Mouse (Mus musculus): ENCODE measurements around the gene Tmem254a. TPM values are rescaled to one million over a fixed set of nuclear protein-coding genes. Genes with fewer than 3 reads are reported as not detected.
"Not testable (repeated sequence)": the region's sequence is repeated elsewhere in the genome, so short reads cannot be mapped to it uniquely, and the experiment has no call there.

The Tmem254a gene
- 2.9 and 5.1 TPM in 2 replicates for polyA plus RNA-seq (2015; fragmentation: Nextera tagmentation; extraction: Ambion mirVana)

DNA sequence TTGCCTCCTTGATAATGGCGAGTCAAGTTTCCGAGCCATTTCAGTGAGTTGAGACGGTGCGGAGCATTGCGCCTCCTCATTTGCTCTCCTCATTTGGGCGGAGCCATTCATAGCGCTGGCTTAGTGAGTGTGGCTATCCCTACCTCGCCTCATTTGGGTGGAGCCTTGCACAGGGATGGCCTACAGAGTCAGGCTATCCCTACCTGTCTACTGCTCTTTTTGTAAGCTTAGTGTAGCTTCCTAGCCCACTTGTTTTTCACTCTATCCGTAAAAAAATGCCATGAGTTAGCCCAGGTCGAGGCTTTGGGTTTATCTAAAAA, at the start of gene Tmem254a:
Gene Tmem254a (minus strand): TSS at position 111 of the 320 bp plus-strand sequence.
- WGBS: no CpG with 5 or more reads among the region's 10 CpGs

DNA sequence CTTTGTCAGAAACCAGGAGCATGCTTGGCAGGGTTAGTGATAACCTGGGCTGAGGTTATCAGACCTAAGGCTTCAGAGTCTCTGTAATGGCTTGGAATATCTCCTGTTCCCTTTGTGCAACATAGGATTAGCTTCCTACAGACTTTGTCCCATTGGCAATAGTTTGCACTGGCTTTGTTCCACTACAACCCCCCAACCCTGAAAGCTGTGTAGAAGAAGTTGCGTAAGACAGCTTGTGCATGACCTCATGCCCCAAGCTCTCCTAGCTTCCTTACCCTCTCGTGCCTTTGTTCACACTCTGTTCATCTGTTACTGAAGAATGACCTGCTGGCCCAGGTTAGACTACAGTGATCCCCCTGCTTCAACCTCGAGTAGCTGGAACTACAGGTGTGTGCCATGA, 30.4 kb upstream of the Tmem254a start:
- not testable (repeated sequence) for H3K4me1 ChIP-seq; H3K36me3 ChIP-seq; H3K9ac ChIP-seq; H3K27me3 ChIP-seq; H3K9me3 ChIP-seq; H3K4me3 ChIP-seq; ATAC-seq (ENCODE audit: low FRiP score, low read depth); H3K4me2 ChIP-seq (replicated peaks); H3K27ac ChIP-seq
- no CpG with 5 or more reads among the region's 3 CpGs for WGBS

More for the DNA sequence above, at the start of gene Tmem254a:
- H3K36me3 ChIP-seq; H3K9me3 ChIP-seq; H3K4me2 ChIP-seq (replicated peaks); H3K4me3 ChIP-seq; H3K4me1 ChIP-seq; H3K9ac ChIP-seq; H3K27ac ChIP-seq; H3K27me3 ChIP-seq: not testable (repeated sequence)
- peak; percentile 54; the same call in 1 of the 2 replicates for ATAC-seq (ENCODE audit: low FRiP score, low read depth)

DNA sequence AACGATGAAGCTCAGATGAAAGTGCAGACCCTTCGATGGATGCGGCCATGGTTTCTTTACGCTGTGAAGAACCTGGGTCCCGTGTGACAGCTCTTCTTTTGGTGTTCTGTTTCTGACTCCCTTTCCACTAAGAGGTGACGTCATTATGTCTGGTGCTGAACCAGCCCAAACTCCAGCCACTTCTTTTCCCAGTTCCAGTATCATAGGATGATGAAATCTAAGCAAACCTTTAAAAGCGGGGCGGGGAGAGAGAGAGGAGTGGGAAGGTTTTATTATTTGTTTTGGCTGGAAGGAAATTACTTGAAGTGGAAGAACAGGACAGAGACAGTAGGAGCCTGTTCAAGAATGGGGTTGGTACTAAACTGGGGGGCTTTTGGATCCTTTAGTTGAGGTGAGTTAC, 10.5 kb upstream of the Tmem254a start, which contains the start of gene Cphx1:
Gene Cphx1 (plus strand): TSS at position 301 of the 400 bp plus-strand sequence.
- H3K4me3 ChIP-seq; ATAC-seq (ENCODE audit: low FRiP score, low read depth); H3K9me3 ChIP-seq; H3K9ac ChIP-seq; H3K27me3 ChIP-seq; H3K27ac ChIP-seq; H3K36me3 ChIP-seq; H3K4me1 ChIP-seq; H3K4me2 ChIP-seq (replicated peaks): not testable (repeated sequence)
- WGBS: no CpG with 5 or more reads among the region's 8 CpGs

DNA sequence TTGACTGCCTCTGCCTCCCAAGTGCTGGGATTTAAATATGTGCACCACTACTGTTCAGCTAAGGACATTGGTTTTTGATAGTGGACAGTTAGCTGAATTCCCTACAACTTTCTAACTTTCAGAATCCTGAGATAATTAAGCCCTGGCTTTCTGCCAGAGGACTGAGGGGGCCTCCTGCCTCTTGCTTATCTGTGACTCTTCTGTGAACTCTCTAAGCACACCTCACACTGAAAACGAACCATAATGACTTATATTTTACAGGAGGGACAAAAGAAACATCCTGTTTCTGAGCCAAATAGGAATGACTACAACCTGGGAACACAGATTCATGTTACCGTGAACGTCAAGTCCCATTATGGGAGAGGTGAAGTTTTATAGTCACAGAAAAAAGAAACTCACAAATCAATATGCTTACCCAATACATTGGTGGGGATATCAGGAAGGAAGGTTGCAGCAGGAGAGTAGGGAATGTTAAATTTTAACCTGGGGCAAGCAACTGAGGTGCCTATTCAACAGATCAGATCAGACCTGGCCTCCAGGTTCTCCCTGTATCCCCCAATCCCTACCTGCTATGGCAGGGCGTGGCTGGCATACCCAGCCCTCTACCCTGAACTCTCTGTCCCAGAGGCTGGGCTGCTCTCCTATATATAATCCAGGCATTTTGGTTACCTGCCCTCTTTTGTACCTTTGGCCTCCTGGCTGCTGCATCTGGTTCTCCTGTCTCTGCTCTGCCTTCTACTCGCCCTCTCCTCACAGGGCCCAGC, 9.6 kb upstream of the Tmem254a start:
- not testable (repeated sequence) for H3K9ac ChIP-seq; H3K27ac ChIP-seq; H3K27me3 ChIP-seq; H3K4me2 ChIP-seq (replicated peaks); ATAC-seq (ENCODE audit: low FRiP score, low read depth); H3K4me1 ChIP-seq; H3K36me3 ChIP-seq; H3K9me3 ChIP-seq; H3K4me3 ChIP-seq
- no CpG with 5 or more reads among the region's 5 CpGs for WGBS

DNA sequence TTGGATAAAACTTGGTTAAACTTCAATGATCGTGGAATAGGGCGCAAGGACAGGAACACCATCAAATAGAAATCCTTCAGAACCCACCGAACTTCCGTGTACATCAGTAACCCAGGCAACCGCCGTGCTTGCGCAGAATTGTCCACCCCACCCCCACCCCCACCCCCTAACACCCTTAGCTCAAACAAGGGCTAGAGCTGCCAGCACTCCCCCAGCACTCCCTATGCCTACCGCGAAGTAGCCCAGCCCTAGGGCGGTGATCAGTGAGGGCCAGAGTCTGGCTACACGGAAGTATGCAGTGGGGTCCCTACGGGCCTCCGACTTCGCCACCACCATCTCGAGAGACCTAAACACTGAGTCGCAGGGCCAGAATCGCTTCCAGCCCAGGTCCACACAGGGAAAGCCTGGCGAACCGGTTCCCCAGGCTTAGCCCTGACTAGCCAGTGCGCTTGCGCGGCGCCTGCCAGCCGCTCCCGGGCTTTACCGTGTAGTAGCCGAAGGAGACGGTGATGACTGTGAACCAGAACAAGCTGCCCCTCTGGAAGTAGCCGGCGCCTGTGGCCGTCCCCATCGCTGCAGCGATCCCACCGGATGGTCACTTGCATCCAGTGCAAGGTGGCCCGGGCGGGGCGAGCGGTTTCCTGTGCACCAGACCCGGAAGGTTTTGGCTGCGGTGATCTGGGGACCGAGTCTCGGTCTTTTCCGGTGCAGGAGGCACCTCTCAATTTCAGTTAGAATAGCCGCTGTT, 484 bp downstream of the Tmem254a start:
- peak; percentile 67; the same call in 1 of the 2 replicates for ATAC-seq (ENCODE audit: low FRiP score, low read depth)
- WGBS: no CpG with 5 or more reads among the region's 44 CpGs
- H3K27me3 ChIP-seq; H3K9ac ChIP-seq; H3K27ac ChIP-seq; H3K36me3 ChIP-seq; H3K9me3 ChIP-seq; H3K4me2 ChIP-seq (replicated peaks); H3K4me3 ChIP-seq; H3K4me1 ChIP-seq: not testable (repeated sequence)

DNA sequence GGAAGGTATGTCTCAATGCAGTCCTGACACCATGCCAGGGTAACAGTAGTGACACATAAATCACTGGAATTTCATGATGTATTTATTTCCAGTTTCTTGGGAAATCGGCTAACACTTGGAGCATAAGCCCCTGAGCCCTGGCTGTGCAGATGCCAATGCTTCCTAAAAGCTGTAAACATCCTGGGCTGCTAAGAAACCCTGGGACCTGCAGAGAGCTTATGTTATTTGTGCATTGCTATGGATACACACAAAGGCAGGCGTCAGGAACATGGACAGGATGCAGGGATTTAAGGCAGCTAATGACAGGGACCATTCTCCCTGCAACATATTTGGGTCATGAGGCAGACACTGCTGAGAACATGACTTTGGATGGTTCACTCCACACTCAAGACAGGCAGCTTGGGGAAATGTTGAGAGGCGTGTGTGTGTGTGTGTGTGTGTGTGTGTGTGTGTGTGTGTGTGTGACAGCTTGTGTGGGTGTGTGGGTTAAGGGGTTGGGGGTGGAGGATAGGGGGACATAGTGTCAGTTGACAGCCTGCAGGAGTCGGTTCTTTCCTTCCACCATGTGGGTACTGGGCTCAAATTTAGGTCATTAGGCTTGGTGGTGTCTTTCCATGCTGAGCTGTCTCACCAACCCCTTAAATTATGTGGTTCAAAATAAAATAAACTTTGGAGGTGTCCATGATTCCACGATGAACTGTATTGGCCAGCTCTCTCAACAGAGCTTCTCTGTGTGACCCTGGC, 8.9 kb downstream of the Tmem254a start:
- H3K36me3 ChIP-seq: not testable (repeated sequence)

DNA sequence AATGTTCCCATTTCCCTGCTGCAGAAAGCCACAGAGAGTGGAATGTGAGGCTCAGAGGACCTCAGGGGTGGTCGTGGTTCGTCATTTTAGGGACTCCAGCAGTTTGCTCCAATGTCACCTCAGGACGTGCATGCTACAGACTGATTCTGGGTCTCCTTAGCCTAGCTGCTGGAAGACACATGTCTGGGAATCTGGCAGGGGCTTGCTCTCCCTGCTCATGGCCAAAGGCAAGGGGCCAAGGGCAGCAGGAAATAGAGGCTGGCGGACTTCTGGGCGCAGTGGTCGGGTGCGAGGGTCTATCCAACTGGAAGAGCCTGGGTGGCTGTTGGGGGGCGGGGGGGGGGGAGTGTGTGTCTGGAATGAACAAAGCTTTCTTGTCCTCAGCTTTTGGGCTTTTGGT, 18.5 kb downstream of the Tmem254a start:
- H3K27me3 ChIP-seq; H3K4me1 ChIP-seq; ATAC-seq (ENCODE audit: low FRiP score, low read depth); H3K4me3 ChIP-seq; H3K9ac ChIP-seq; H3K4me2 ChIP-seq (replicated peaks); H3K27ac ChIP-seq; H3K9me3 ChIP-seq; H3K36me3 ChIP-seq: not testable (repeated sequence)
- no CpG with 5 or more reads among the region's 8 CpGs for WGBS

More for the DNA sequence above, 8.9 kb downstream of the Tmem254a start:
- H3K4me3 ChIP-seq; H3K27me3 ChIP-seq; H3K9ac ChIP-seq; H3K27ac ChIP-seq; ATAC-seq (ENCODE audit: low FRiP score, low read depth); H3K9me3 ChIP-seq; H3K4me2 ChIP-seq (replicated peaks); H3K4me1 ChIP-seq: not testable (repeated sequence)
- no CpG with 5 or more reads among the region's 5 CpGs for WGBS

DNA sequence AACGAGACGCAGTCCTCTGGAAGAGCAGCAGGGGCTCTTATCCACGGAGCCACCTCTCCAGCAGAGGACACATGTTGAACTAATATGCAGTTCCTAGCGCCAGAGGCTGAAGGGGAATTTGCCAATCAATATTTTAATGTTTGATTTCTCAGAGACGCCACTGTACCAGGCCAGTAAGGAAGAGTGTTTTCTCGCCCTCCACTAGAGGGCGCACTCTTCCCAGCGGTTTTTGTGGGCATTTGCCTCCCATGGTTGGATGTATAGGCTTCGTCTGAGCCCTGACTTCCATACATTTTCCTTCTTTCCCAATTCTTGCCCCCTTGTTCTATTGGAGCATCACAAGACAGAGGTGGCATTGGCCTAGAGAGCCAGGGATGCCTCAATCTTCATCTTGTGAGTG, 20.2 kb downstream of the Tmem254a start:
- ATAC-seq (ENCODE audit: low FRiP score, low read depth); H3K27ac ChIP-seq; H3K9ac ChIP-seq; H3K4me2 ChIP-seq (replicated peaks); H3K36me3 ChIP-seq; H3K27me3 ChIP-seq; H3K4me3 ChIP-seq; H3K4me1 ChIP-seq; H3K9me3 ChIP-seq: not testable (repeated sequence)
- WGBS: no CpG with 5 or more reads among the region's 9 CpGs

DNA sequence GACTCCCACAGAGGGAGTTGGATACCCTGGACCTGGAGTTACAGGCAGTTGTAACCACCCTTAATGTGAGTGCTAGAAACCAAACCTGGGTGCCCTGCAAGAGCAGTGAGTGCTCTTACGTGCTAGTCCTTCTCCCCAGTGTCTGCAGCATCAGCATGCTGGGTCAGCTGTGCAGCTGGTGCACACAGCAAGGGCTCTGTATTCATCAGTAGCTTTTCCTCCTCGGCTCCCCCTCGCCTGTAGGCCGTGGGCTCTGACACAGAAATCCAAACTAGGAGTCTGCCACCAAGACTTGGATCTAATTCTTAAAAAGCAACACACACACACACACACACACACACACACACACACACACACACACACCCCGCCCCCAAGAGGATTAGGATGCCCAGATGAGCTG, 22.2 kb downstream of the Tmem254a start:
- not testable (repeated sequence) for H3K27me3 ChIP-seq; H3K9me3 ChIP-seq; H3K36me3 ChIP-seq; H3K4me2 ChIP-seq (replicated peaks); H3K9ac ChIP-seq; ATAC-seq (ENCODE audit: low FRiP score, low read depth); H3K4me3 ChIP-seq; H3K4me1 ChIP-seq; H3K27ac ChIP-seq
- WGBS: 80% methylated on average over 1 of the region's 5 CpGs

DNA sequence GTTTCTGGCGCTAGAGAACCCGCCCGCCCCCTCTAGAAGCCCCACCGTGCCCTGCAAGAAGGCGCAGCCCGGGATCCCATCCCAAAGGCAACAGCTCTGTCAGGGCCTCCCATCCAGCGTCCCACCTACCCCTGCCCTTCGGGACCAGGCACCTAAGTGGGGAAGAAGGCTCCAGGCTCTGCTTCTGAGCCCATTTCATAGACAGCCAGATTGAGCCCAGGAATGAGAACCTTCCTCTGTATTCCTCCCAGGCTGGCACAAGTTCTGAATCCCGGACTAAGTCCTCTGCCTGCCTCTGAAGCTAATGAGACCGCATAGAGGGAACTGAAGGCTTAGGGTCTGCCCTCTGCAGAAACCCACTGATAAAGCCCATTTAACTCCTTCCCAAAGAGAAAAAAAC, 24.5 kb downstream of the Tmem254a start, which contains the start of gene Plac9a:
Gene Plac9a (minus strand): TSS at position 101 of the 400 bp plus-strand sequence.
- not testable (repeated sequence) for H3K4me2 ChIP-seq (replicated peaks); H3K9ac ChIP-seq; ATAC-seq (ENCODE audit: low FRiP score, low read depth); H3K9me3 ChIP-seq; H3K4me3 ChIP-seq; H3K36me3 ChIP-seq; H3K4me1 ChIP-seq; H3K27me3 ChIP-seq; H3K27ac ChIP-seq
- WGBS: no CpG with 5 or more reads among the region's 10 CpGs

DNA sequence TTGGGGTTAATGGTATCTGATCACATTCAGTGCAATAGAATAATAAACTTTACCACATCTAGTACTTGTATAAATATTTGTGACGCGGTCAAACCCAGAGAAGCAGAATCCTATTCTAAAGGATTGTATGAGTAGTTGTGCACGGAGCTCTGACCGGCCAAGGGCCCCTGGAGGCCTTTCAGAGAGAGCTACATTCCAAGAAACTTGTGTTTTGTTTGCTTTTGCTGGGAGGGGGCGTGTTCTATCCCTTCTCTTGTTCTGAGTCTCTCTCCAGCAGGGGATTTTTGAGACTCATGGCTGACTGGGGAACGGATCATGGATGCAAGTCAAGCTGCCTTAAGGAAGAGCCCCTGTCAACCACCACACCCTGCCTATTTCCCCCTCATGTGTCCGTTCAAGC, 31.8 kb downstream of the Tmem254a start:
- not testable (repeated sequence) for H3K36me3 ChIP-seq; H3K27me3 ChIP-seq; H3K4me1 ChIP-seq; H3K9ac ChIP-seq; H3K27ac ChIP-seq; H3K4me2 ChIP-seq (replicated peaks); ATAC-seq (ENCODE audit: low FRiP score, low read depth); H3K4me3 ChIP-seq; H3K9me3 ChIP-seq
- WGBS: no CpG with 5 or more reads among the region's 7 CpGs

DNA sequence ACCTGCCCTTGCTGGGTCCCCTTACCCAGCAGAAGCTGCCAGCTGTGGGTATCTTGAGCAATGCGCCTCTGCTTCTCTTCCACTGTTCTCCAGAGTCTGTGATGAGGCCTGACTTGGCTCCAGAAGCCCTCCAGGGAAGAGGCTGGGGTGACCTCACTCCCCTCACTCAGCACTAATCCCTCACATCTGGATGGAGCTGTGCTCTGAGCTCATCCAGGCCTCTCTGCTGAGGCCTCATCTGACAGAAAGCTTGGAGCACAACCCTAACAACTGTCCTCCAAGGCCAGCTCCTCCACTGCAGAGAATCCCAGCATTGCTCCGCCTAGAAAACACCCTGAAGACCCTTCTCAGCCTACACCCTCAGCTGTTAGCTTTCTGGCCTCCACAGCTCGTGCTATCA, 32.9 kb downstream of the Tmem254a start:
- not testable (repeated sequence) for H3K9me3 ChIP-seq; ATAC-seq (ENCODE audit: low FRiP score, low read depth); H3K4me3 ChIP-seq; H3K4me1 ChIP-seq; H3K36me3 ChIP-seq; H3K4me2 ChIP-seq (replicated peaks); H3K27ac ChIP-seq; H3K27me3 ChIP-seq; H3K9ac ChIP-seq
- WGBS: no CpG with 5 or more reads among the region's 3 CpGs
